Mouse (Mus musculus): ENCODE results near the gene Ovol1. TPM values are rescaled to one million over a fixed set of nuclear protein-coding genes. Genes with fewer than 3 reads are reported as not detected.

Ovol1 gene
- polyA plus RNA-seq, 1 experiment, result 8.5 TPM

DNA sequence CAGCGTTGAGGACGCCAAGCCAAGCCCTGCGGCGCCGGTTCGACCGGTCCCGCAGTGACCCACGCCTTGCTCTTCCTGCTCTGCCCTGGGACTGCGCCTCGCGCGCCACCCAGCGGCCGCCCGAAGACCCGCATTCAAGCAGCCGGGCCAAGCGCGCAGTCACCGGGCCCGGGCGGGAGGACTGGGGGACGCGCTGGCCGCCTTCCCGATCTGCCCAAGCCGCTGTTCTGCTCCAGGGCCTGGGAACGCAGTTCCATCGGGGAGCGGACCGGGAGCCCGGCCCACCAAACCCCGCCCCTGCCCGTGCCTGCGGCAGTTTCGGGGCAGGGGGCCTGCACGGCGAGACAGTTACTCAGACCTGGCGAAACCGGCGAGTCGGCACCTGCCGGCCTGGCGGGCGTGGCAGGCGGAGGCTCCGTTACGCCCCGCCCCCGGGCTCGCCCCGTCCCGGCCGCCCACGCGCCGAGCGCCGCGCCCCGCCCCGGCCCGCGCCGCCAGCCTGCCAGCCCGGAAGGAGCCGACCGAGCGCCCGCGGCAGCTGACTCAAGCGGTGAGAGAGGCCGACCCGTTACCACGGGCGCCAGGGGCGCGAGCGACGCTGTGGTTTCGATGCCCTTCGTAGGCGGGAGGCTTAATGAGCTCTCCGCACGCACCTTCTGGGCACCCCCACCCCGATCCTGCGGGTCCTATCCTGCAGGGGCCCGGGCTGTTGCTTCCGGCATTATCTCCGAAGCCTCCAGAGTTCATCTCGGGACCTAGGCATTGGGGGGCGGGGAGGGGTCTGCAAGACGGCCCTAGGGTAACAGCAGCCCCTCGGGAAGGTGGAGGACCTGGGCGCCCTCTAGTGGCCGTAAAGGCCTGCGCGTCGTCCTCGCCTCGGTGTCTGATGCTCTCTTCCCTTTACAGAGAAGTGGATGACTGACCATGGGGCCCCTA lies 7.4 kb upstream of the Ovol1 start, which contains the start of gene Ap5b1:
Ap5b1 (plus strand) TSS at position 492 of the 936 bp plus-strand sequence.
- Histone ChIP-seq H3K36me3 (ENCODE audit: control insufficient read depth, insufficient read depth, low read length) (no peaks in the 10 kb centered on the region), H3K4me1 (ENCODE audit: control insufficient read depth, insufficient read depth, low read length) (peaks cover 25% of the 10 kb centered on the region), H3K27ac (ENCODE audit: control insufficient read depth, insufficient read depth, low read depth, low read length) (peak within 1 kb of the TSS; percentile 93), H3K4me3 (ENCODE audit: control insufficient read depth, low read depth, low read length) (peak within 1 kb of the TSS; percentile 96), H3K27me3 (ENCODE audit: control insufficient read depth, insufficient read depth, low read length) (no peaks in the 10 kb centered on the region)
- peak; percentile 47; the same call in 1 of the 2 replicates for TF ChIP-seq POLR2A (IDR thresholded peaks at IDR 0.05; ENCODE audit: control insufficient read depth, low read depth, low read length)
- TF ChIP-seq CTCF (IDR thresholded peaks at IDR 0.05; ENCODE audit: control insufficient read depth, insufficient read depth, insufficient replicate concordance, low read depth, low read length), result peak; percentile 86

DNA sequence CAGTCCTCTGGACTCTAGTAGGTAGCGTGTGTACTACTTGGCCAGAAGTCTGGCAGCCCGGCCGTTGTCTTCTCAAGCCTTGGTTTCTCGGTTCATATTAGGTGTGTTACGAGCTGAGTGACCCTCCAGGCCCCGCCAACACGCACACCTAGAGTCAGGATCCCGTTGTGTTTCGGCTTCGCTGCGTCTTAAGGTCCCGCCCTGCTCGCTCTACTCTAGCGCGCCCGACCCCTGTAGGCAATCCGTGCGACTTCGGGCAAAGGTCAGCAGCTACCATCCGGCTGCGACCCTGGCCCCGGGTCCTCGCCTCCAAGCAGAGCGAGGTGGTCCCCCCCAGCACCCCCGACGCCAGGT lies 6.7 kb upstream of the Ovol1 start:
- Histone ChIP-seq H3K36me3 (ENCODE audit: control insufficient read depth, insufficient read depth, low read length) (no peaks in the 10 kb centered on the region), H3K27ac (ENCODE audit: control insufficient read depth, insufficient read depth, low read depth, low read length) (peak overlapping the region; percentile 93), H3K27me3 (ENCODE audit: control insufficient read depth, insufficient read depth, low read length) (no peaks in the 10 kb centered on the region), H3K4me1 (ENCODE audit: control insufficient read depth, insufficient read depth, low read length) (peaks cover 25% of the 10 kb centered on the region), H3K4me3 (ENCODE audit: control insufficient read depth, low read depth, low read length) (peak overlapping the region; percentile 96)
- TF ChIP-seq CTCF (IDR thresholded peaks at IDR 0.05; ENCODE audit: control insufficient read depth, insufficient read depth, insufficient replicate concordance, low read depth, low read length) (no peak), POLR2A (IDR thresholded peaks at IDR 0.05; ENCODE audit: control insufficient read depth, low read depth, low read length) (no peak)

DNA sequence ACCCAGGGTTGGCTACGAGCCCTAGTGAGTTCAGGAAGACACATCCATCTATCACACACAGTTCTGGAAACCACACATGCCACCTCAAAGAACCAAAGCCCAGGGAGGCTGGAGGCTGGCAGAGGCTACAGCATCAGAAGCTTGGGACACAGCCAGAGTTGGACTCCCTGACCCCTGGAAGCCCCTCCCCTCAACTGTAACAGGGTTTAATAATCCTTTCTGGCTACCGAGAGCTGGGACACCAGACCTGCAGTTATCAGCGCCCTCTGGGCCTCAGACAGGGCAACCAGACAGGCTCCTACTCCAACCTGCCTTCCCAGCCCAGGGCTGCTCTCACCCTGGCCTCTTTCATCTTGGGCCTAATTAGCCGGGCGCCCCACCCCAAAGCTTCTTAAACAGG lies 5.9 kb upstream of the Ovol1 start:
- Histone ChIP-seq H3K4me3 (ENCODE audit: control insufficient read depth, low read depth, low read length) (peak overlapping the region; percentile 96), H3K36me3 (ENCODE audit: control insufficient read depth, insufficient read depth, low read length) (no peaks in the 10 kb centered on the region), H3K27me3 (ENCODE audit: control insufficient read depth, insufficient read depth, low read length) (no peaks in the 10 kb centered on the region), H3K27ac (ENCODE audit: control insufficient read depth, insufficient read depth, low read depth, low read length) (no peak overlapping the region; the same call in 1 of the 2 replicates), H3K4me1 (ENCODE audit: control insufficient read depth, insufficient read depth, low read length) (peaks cover 29% of the 10 kb centered on the region)
- TF ChIP-seq POLR2A (IDR thresholded peaks at IDR 0.05; ENCODE audit: control insufficient read depth, low read depth, low read length), result no peak
- TF ChIP-seq CTCF (IDR thresholded peaks at IDR 0.05; ENCODE audit: control insufficient read depth, insufficient read depth, insufficient replicate concordance, low read depth, low read length), result no peak

- Histone ChIP-seq H3K27ac (ENCODE audit: control insufficient read depth, insufficient read depth, low read depth, low read length) (no peak overlapping the region), H3K27me3 (ENCODE audit: control insufficient read depth, insufficient read depth, low read length) (no peaks in the 10 kb centered on the region), H3K4me1 (ENCODE audit: control insufficient read depth, insufficient read depth, low read length) (peaks cover 43% of the 10 kb centered on the region), H3K4me3 (ENCODE audit: control insufficient read depth, low read depth, low read length) (no peak overlapping the region), H3K36me3 (ENCODE audit: control insufficient read depth, insufficient read depth, low read length) (no peaks in the 10 kb centered on the region)
- TF ChIP-seq POLR2A (IDR thresholded peaks at IDR 0.05; ENCODE audit: control insufficient read depth, low read depth, low read length) (no peak), CTCF (IDR thresholded peaks at IDR 0.05; ENCODE audit: control insufficient read depth, insufficient read depth, insufficient replicate concordance, low read depth, low read length) (no peak)
Measured at GRCm38 (mm10) chr19:5562776-5563175, 2.3 kb upstream of the Ovol1 start.

- Histone ChIP-seq H3K4me1 (ENCODE audit: control insufficient read depth, insufficient read depth, low read length) (peaks cover 40% of the 10 kb centered on the region), H3K36me3 (ENCODE audit: control insufficient read depth, insufficient read depth, low read length) (no peaks in the 10 kb centered on the region), H3K4me3 (ENCODE audit: control insufficient read depth, low read depth, low read length) (no peak overlapping the region), H3K27me3 (ENCODE audit: control insufficient read depth, insufficient read depth, low read length) (no peaks in the 10 kb centered on the region), H3K27ac (ENCODE audit: control insufficient read depth, insufficient read depth, low read depth, low read length) (no peak overlapping the region)
- no peak for TF ChIP-seq CTCF (IDR thresholded peaks at IDR 0.05; ENCODE audit: control insufficient read depth, insufficient read depth, insufficient replicate concordance, low read depth, low read length)
- TF ChIP-seq POLR2A (IDR thresholded peaks at IDR 0.05; ENCODE audit: control insufficient read depth, low read depth, low read length), result no peak
Measured at GRCm38 (mm10) chr19:5561886-5562285, 1.4 kb upstream of the Ovol1 start.

DNA sequence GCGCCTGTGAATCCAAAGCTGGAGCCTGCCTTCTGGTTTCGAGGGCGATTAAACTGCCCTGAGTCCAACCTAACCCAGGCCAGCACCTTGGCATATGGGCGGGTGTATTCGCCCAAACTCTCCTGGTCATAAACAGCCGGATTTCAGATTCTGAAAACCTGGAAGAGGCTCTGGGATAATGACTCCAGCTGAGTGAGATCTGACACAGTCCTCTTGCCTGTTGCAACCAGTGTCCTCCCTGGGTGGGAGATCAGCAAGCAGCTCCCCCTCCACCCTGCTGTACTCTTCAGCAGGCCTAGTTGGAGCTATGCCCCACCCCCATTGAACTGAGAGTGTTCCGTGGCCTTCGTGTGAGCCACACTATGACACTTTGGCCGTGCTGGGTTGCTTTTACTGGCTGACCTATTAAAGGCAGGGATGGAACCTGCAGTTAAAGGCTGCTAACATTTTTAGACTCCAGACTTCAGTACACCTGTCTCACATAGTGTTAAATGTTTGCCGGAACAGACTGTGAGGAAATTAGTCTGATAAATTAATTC lies 875 bp upstream of the Ovol1 start:
- Histone ChIP-seq H3K4me3 (ENCODE audit: control insufficient read depth, low read depth, low read length) (peak overlapping the region; percentile 87), H3K27ac (ENCODE audit: control insufficient read depth, insufficient read depth, low read depth, low read length) (no peak overlapping the region), H3K27me3 (ENCODE audit: control insufficient read depth, insufficient read depth, low read length) (no peaks in the 10 kb centered on the region), H3K36me3 (ENCODE audit: control insufficient read depth, insufficient read depth, low read length) (no peaks in the 10 kb centered on the region), H3K4me1 (ENCODE audit: control insufficient read depth, insufficient read depth, low read length) (peaks cover 35% of the 10 kb centered on the region)
- TF ChIP-seq POLR2A (IDR thresholded peaks at IDR 0.05; ENCODE audit: control insufficient read depth, low read depth, low read length), result no peak
- no peak for TF ChIP-seq CTCF (IDR thresholded peaks at IDR 0.05; ENCODE audit: control insufficient read depth, insufficient read depth, insufficient replicate concordance, low read depth, low read length)

All from testis, adult 2 months (tissue).